Mouse (Mus musculus): Measurements from ENCODE around the gene Ap1g1.
"Not testable (repeated sequence)": the region's sequence is repeated elsewhere in the genome, so short reads cannot be mapped to it uniquely, and the experiment has no call there.

Ap1g1 gene

GRCm38 (mm10) chr8:109778280-109778977 is at the start of gene Ap1g1:
Ap1g1 (plus strand) TSS chr8:109778554.
- DNase-seq (ENCODE audit: low spot score in 2 of 2) = peak; percentile 92 to 97

- no peak for DNase-seq (ENCODE audit: low spot score in 2 of 2)
Observed at GRCm38 (mm10) chr8:109731012-109731411, 47.3 kb upstream of the Ap1g1 start.

GRCm38 (mm10) chr8:109734018-109734417 is 44.3 kb upstream of the Ap1g1 start:
- DNase-seq (ENCODE audit: low spot score in 2 of 2) = no peak

- DNase-seq (ENCODE audit: low spot score in 2 of 2) = no peak
Observed at GRCm38 (mm10) chr8:109736819-109737218, 41.5 kb upstream of the Ap1g1 start.

- DNase-seq (ENCODE audit: low spot score in 2 of 2) = peak; percentile 53 to 88
Observed at GRCm38 (mm10) chr8:109737237-109738048, 40.9 kb upstream of the Ap1g1 start, which contains the start of gene Atxn1l. Atxn1l (minus strand) TSS chr8:109737739.

GRCm38 (mm10) chr8:109738049-109738380 is 40.3 kb upstream of the Ap1g1 start:
- no peak for DNase-seq (ENCODE audit: low spot score in 2 of 2)

GRCm38 (mm10) chr8:109747468-109748199 is 30.7 kb upstream of the Ap1g1 start:
- no peak for DNase-seq (ENCODE audit: low spot score in 2 of 2)

GRCm38 (mm10) chr8:109750274-109750673 is 28.1 kb upstream of the Ap1g1 start:
- no peak for DNase-seq (ENCODE audit: low spot score in 2 of 2)

- DNase-seq (ENCODE audit: low spot score in 2 of 2) = no peak
Observed at GRCm38 (mm10) chr8:109750699-109751098, 27.7 kb upstream of the Ap1g1 start.

GRCm38 (mm10) chr8:109751731-109752485 is 26.4 kb upstream of the Ap1g1 start:
- no peak for DNase-seq (ENCODE audit: low spot score in 2 of 2)

- no peak for DNase-seq (ENCODE audit: low spot score in 2 of 2)
Observed at GRCm38 (mm10) chr8:109754696-109755095, 23.7 kb upstream of the Ap1g1 start.

- DNase-seq (ENCODE audit: low spot score in 2 of 2) = not testable (repeated sequence)
Observed at GRCm38 (mm10) chr8:109755554-109755953, 22.8 kb upstream of the Ap1g1 start.

- DNase-seq (ENCODE audit: low spot score in 2 of 2) = no peak
Observed at GRCm38 (mm10) chr8:109756849-109757248, 21.5 kb upstream of the Ap1g1 start.

- no peak for DNase-seq (ENCODE audit: low spot score in 2 of 2)
Observed at GRCm38 (mm10) chr8:109759426-109759825, 18.9 kb upstream of the Ap1g1 start.

GRCm38 (mm10) chr8:109760221-109760620 is 18.1 kb upstream of the Ap1g1 start:
- no peak for DNase-seq (ENCODE audit: low spot score in 2 of 2)

GRCm38 (mm10) chr8:109764031-109764430 is 14.3 kb upstream of the Ap1g1 start:
- DNase-seq (ENCODE audit: low spot score in 2 of 2) = no peak

- DNase-seq (ENCODE audit: low spot score in 2 of 2) = no peak
Observed at GRCm38 (mm10) chr8:109766081-109766480, 12.3 kb upstream of the Ap1g1 start.

- no peak for DNase-seq (ENCODE audit: low spot score in 2 of 2)
Observed at GRCm38 (mm10) chr8:109773154-109773553, 5.2 kb upstream of the Ap1g1 start.

GRCm38 (mm10) chr8:109777851-109778250 is 503 bp upstream of the Ap1g1 start:
- DNase-seq (ENCODE audit: low spot score in 2 of 2) = no peak

GRCm38 (mm10) chr8:109778993-109779421 is 653 bp downstream of the Ap1g1 start:
- DNase-seq (ENCODE audit: low spot score in 2 of 2) = peak in 1 of 2 experiments; percentile 20

- DNase-seq (ENCODE audit: low spot score in 2 of 2) = no peak
Observed at GRCm38 (mm10) chr8:109779431-109780228, 1.3 kb downstream of the Ap1g1 start.

Measured in left cerebral cortex, adult 9 months (tissue).